Mouse (Mus musculus) MEL (cell line): Measurements from ENCODE around the gene Erc1. TPM values are rescaled to one million over a fixed set of nuclear protein-coding genes. Genes with fewer than 3 reads are reported as not detected.

Experiments used
- DNase-seq: peaks from one replicate; pipeline ENCODE4 v3.0.0; 2011; ENCODE audit warnings: low read depth, low spot score
- H3K27ac ChIP-seq: 2 replicates; pipeline ENCODE4 v1.5.1; 2012; ENCODE audit warnings: low read depth, mild to moderate bottlenecking, control low read depth, low read length, moderate library complexity; ENCODE audit not compliant: control insufficient read depth
- H3K27me3 ChIP-seq, 2 experiments: fragments of 150-350 bp in 1 of 2; sonication (generic) in 1 of 2; 2 replicates each; pipeline ENCODE4 v1.6.1; 2012; ENCODE audit warnings: low read length in 2 of 2, mild to moderate bottlenecking in 2 of 2, improper control_type of control experiment in 1 of 2, moderate library complexity in 1 of 2; ENCODE audit not compliant: insufficient read depth in 2 of 2, control insufficient read depth in 1 of 2
- H3K36me3 ChIP-seq, 2 experiments: 2 replicates each; pipeline ENCODE4 v1.6.1; 2012 to 2014; ENCODE audit warnings: low read length in 2 of 2, improper control_type of control experiment in 1 of 2, inconsistent platforms in 1 of 2, mild to moderate bottlenecking in 1 of 2; ENCODE audit not compliant: insufficient read depth in 2 of 2, control insufficient read depth in 1 of 2
- H3K4me1 ChIP-seq, 2 experiments: fragments of 150-350 bp in 1 of 2; sonication (generic) in 1 of 2; 2 replicates each; pipeline ENCODE4 v1.6.1; 2012; ENCODE audit warnings: low read length in 2 of 2, improper control_type of control experiment in 1 of 2, mild to moderate bottlenecking in 1 of 2; ENCODE audit not compliant: insufficient read depth in 2 of 2, control insufficient read depth in 1 of 2
- H3K4me3 ChIP-seq, 2 experiments: fragments of 150-350 bp in 1 of 2; sonication (generic) in 1 of 2; 2 replicates each; pipeline ENCODE4 v1.5.1; 2012; ENCODE audit warnings: low read depth in 2 of 2, low read length in 2 of 2, mild to moderate bottlenecking in 2 of 2, moderate library complexity in 2 of 2, control low read depth in 1 of 2, improper control_type of control experiment in 1 of 2; ENCODE audit not compliant: control insufficient read depth in 1 of 2, insufficient read depth in 1 of 2
- H3K79me2 ChIP-seq: 2 replicates; pipeline ENCODE4 v1.6.1; 2012; ENCODE audit warnings: mild to moderate bottlenecking, low read length, moderate library complexity; ENCODE audit not compliant: control insufficient read depth, poor library complexity, insufficient read depth
- H3K9ac ChIP-seq: 2 replicates; pipeline ENCODE4 v1.6.1; 2012; ENCODE audit warnings: low read depth, mild to moderate bottlenecking, control low read depth, low read length, moderate library complexity; ENCODE audit not compliant: control insufficient read depth, poor library complexity, severe bottlenecking
- H3K9me3 ChIP-seq: fragments of 150-350 bp; sonication (generic); replicated peaks from 2 replicates; pipeline ENCODE4 v1.6.1; 2012; ENCODE audit warnings: mild to moderate bottlenecking, low read length, improper control_type of control experiment, moderate library complexity; ENCODE audit not compliant: insufficient read depth
- CHD1 ChIP-seq: IDR thresholded peaks from 2 replicates; pipeline ENCODE4 v1.6.1; 2012; ENCODE audit warnings: low read depth, mild to moderate bottlenecking, inconsistent platforms, low read length, improper control_type of control experiment
- CHD2 ChIP-seq: IDR thresholded peaks from 2 replicates; pipeline ENCODE4 v1.6.1; 2011; ENCODE audit warnings: low read length, improper control_type of control experiment
- CTCF ChIP-seq, 3 experiments: IDR thresholded peaks in 2 of 3; conservative IDR thresholded peaks in 1 of 3; 2 replicates each; pipeline ENCODE4 v1.5.1; 2011 to 2012; ENCODE audit warnings: low read length in 3 of 3, low read depth in 2 of 3, mild to moderate bottlenecking in 2 of 3, improper control_type of control experiment in 1 of 3, inconsistent platforms in 1 of 3, mixed read lengths in 1 of 3, moderate library complexity in 1 of 3; ENCODE audit not compliant: control insufficient read depth in 1 of 3, insufficient read depth in 1 of 3, poor library complexity in 1 of 3, severe bottlenecking in 1 of 3
- EP300 ChIP-seq, 2 experiments: IDR thresholded peaks; 2 replicates each; pipeline ENCODE4 v1.6.1; 2011; ENCODE audit warnings: improper control_type of control experiment in 2 of 2, low read length in 2 of 2, low read depth in 1 of 2, mild to moderate bottlenecking in 1 of 2
- GABPA ChIP-seq: IDR thresholded peaks from 2 replicates; pipeline ENCODE4 v1.6.1; 2012; ENCODE audit warnings: low read depth, mild to moderate bottlenecking, inconsistent platforms, low read length, improper control_type of control experiment, moderate library complexity
- HCFC1 ChIP-seq: IDR thresholded peaks from 2 replicates; pipeline ENCODE4 v1.6.1; 2012; ENCODE audit warnings: low read depth, mild to moderate bottlenecking, inconsistent platforms, low read length, improper control_type of control experiment, moderate library complexity
- KAT2A ChIP-seq: conservative IDR thresholded peaks from 2 replicates; pipeline ENCODE4 v1.6.1; 2012; ENCODE audit warnings: low read depth, low read length, improper control_type of control experiment, inconsistent platforms
- MAFK ChIP-seq: IDR thresholded peaks from 2 replicates; pipeline ENCODE4 v1.6.1; 2011; ENCODE audit warnings: low read depth, mild to moderate bottlenecking, low read length, improper control_type of control experiment, borderline replicate concordance
- MEF2A ChIP-seq: IDR thresholded peaks from 2 replicates; pipeline ENCODE4 v1.6.1; 2014; ENCODE audit warnings: low read depth, mild to moderate bottlenecking, inconsistent platforms, low read length, improper control_type of control experiment; ENCODE audit not compliant: poor library complexity, insufficient replicate concordance, severe bottlenecking; ENCODE audit errors: extremely low read depth
- MXI1 ChIP-seq: IDR thresholded peaks from 2 replicates; pipeline ENCODE4 v1.6.1; 2011; ENCODE audit warnings: mild to moderate bottlenecking, low read depth, low read length, improper control_type of control experiment
- MYB ChIP-seq: IDR thresholded peaks from 2 replicates; pipeline ENCODE4 v1.6.1; 2011; ENCODE audit warnings: mild to moderate bottlenecking, low read depth, low read length, improper control_type of control experiment
- NELFE ChIP-seq: IDR thresholded peaks from 2 replicates; pipeline ENCODE4 v1.6.1; 2011; ENCODE audit warnings: low read depth, low read length, improper control_type of control experiment
- NRF1 ChIP-seq: IDR thresholded peaks from 2 replicates; pipeline ENCODE4 v1.6.1; 2014; ENCODE audit warnings: low read depth, mild to moderate bottlenecking, inconsistent platforms, low read length, improper control_type of control experiment, moderate library complexity; ENCODE audit not compliant: poor library complexity, insufficient read depth, severe bottlenecking
- POLR2A ChIP-seq, 2 experiments: IDR thresholded peaks; 2 replicates each; pipeline ENCODE4 v1.6.1; 2011 to 2012; ENCODE audit warnings: low read length in 2 of 2, mild to moderate bottlenecking in 2 of 2, control low read depth in 1 of 2, improper control_type of control experiment in 1 of 2, low read depth in 1 of 2, moderate library complexity in 1 of 2; ENCODE audit not compliant: control insufficient read depth in 1 of 2, insufficient read depth in 1 of 2, poor library complexity in 1 of 2
- POLR2AphosphoS5 ChIP-seq: IDR thresholded peaks from 2 replicates; pipeline ENCODE4 v1.6.1; 2012; ENCODE audit warnings: low read depth, borderline replicate concordance, mild to moderate bottlenecking, inconsistent platforms, low read length, moderate library complexity, mixed read lengths
- RAD21 ChIP-seq: IDR thresholded peaks from 2 replicates; pipeline ENCODE4 v1.6.1; 2011; ENCODE audit warnings: mild to moderate bottlenecking, low read depth, low read length, improper control_type of control experiment
- RCOR1 ChIP-seq: IDR thresholded peaks from 2 replicates; pipeline ENCODE4 v1.6.1; 2012; ENCODE audit warnings: low read depth, mild to moderate bottlenecking, inconsistent platforms, low read length, improper control_type of control experiment
- SIN3A ChIP-seq: IDR thresholded peaks from 2 replicates; pipeline ENCODE4 v1.6.1; 2012; ENCODE audit warnings: low read length, improper control_type of control experiment, inconsistent platforms
- TAL1 ChIP-seq: IDR thresholded peaks from 2 replicates; pipeline ENCODE4 v1.6.1; 2012; ENCODE audit warnings: mild to moderate bottlenecking, inconsistent platforms, low read length, moderate library complexity, mixed read lengths
- TBP ChIP-seq: IDR thresholded peaks from 2 replicates; pipeline ENCODE4 v1.8.0; 2011; ENCODE audit warnings: low read depth, low read length, improper control_type of control experiment
- USF2 ChIP-seq, 2 experiments: IDR thresholded peaks; 2 replicates each; pipeline ENCODE4 v1.6.1; 2011 to 2012; ENCODE audit warnings: improper control_type of control experiment in 2 of 2, low read length in 2 of 2, borderline replicate concordance in 1 of 2, inconsistent platforms in 1 of 2, low read depth in 1 of 2, mild to moderate bottlenecking in 1 of 2; ENCODE audit not compliant: insufficient read depth in 1 of 2
- ZC3H11A ChIP-seq: IDR thresholded peaks from 2 replicates; pipeline ENCODE4 v1.6.1; 2012; ENCODE audit warnings: low read depth, mild to moderate bottlenecking, inconsistent platforms, low read length, improper control_type of control experiment
- ZKSCAN1 ChIP-seq: IDR thresholded peaks from 2 replicates; pipeline ENCODE4 v1.6.1; 2012; ENCODE audit warnings: low read depth, mild to moderate bottlenecking, inconsistent platforms, low read length, improper control_type of control experiment, moderate library complexity
- polyA plus RNA-seq, 2 experiments: library from polyadenylated mRNA; stranded (reverse) in 1 of 2; unstranded in 1 of 2; fragments of >175 nt in 1 of 2; fragments of >200 nt in 1 of 2; gene quantifications; 2 replicates each; pipeline versions ENCODE4 v1.2.1 to v1.2.4; 2012; ENCODE audit warnings: low replicate concordance in 2 of 2, low read depth in 1 of 2; ENCODE audit not compliant: insufficient read length in 2 of 2, insufficient read depth in 1 of 2, missing spikeins in 1 of 2
- total RNA-seq: library from RNA; depleted of rRNA; stranded (reverse); fragments of 300-350 nt; gene quantifications from 2 replicates; pipeline ENCODE4 v1.2.3, GENCODE M21; 2012

Erc1 gene
- total and polyA plus RNA-seq, 3 experiments, result 3.8 to 79.9 (median 9.4) TPM

DNA sequence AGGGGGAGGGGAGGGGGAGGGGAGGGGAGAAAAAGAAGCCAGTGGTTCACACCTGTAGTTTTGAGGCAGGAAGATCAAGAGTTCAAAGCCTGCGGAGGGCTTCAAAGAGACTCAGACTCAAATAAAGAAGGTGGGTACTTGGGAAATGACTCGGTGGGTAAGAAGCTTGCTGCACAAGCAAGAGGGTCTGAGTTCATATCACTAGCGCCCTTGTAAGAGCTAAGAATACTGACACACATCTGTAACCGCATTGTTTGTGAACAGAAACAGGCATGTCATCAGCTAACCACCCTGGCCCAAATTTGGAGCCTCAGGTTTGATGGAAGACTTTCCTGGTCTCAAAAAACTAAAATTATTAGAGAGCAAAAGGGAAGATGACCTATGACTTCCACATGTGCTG is 110.3 kb downstream of the Erc1 start:
- Histone ChIP-seq H3K9me3 (no peaks in the 10 kb centered on the region), H3K4me1 (peaks cover 0 to 5% of the 10 kb centered on the region in 2 experiments; a peak in 1 of 4 replicates), H3K36me3 (peaks cover 0 to 2% of the 10 kb centered on the region in 2 experiments; a peak in 1 of 4 replicates), H3K4me3 (no peak overlapping the region), H3K27ac (no peak overlapping the region), H3K79me2 (no peaks in the 10 kb centered on the region), H3K9ac (no peak overlapping the region), H3K27me3 (no peaks in the 10 kb centered on the region)
- TF ChIP-seq MEF2A, result no peak
- no peak for TF ChIP-seq CTCF (IDR thresholded peaks at IDR 0.05 in 2 of 3, conservative IDR thresholded peaks at IDR 0.05 in 1 of 3; ENCODE audit: control insufficient read depth in 1 of 3, insufficient read depth in 1 of 3, low read depth in 2 of 3, low read length in 3 of 3, poor library complexity in 1 of 3, severe bottlenecking in 1 of 3)
- no peak for TF ChIP-seq TBP
- TF ChIP-seq CHD1, result no peak
- TF ChIP-seq MXI1, result no peak
- TF ChIP-seq HCFC1, result no peak
- no peak for TF ChIP-seq RAD21
- TF ChIP-seq POLR2A (IDR thresholded peaks at IDR 0.05; ENCODE audit: control insufficient read depth in 1 of 2, insufficient read depth in 1 of 2, low read depth in 1 of 2, low read length in 2 of 2, poor library complexity in 1 of 2), result no peak
- no peak for TF ChIP-seq USF2 (IDR thresholded peaks at IDR 0.05; ENCODE audit: borderline replicate concordance in 1 of 2, insufficient read depth in 1 of 2, low read depth in 1 of 2, low read length in 2 of 2)
- TF ChIP-seq NRF1, result no peak
- TF ChIP-seq NELFE, result no peak
- TF ChIP-seq EP300 (IDR thresholded peaks at IDR 0.05; ENCODE audit: low read depth in 1 of 2, low read length in 2 of 2), result no peak
- TF ChIP-seq CHD2, result no peak
- no peak for TF ChIP-seq RCOR1
- TF ChIP-seq POLR2AphosphoS5, result no peak
- TF ChIP-seq MYB, result no peak
- no peak for DNase-seq

DNA sequence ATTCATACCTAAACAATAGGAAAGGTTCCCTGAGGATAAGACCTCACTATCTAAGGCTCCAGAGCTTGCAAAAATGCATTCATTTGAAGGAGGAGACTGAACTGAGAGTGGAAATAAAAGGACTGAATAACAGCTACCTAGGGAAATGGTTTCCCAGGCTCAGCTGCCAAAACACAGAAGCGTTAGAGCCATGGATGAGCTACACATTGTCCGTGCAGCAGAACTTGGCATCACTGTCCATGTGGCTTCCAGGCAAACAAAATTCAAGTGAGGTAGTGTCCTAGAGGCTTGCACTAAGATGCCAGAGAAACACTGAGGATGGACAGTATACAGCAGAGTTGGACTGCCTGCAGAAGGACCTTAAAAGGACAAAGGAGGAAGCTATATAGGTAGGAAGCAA is 112.0 kb downstream of the Erc1 start:
- H3K36me3 ChIP-seq, result peaks cover 0 to 12% of the 10 kb centered on the region in 2 experiments; a peak in 2 of 4 replicates

More for the DNA sequence above, 112.0 kb downstream of the Erc1 start:
- Histone ChIP-seq H3K79me2 (no peaks in the 10 kb centered on the region), H3K27ac (no peak overlapping the region), H3K9ac (no peak overlapping the region), H3K4me1 (peaks cover 5 to 16% of the 10 kb centered on the region in 2 experiments), H3K27me3 (no peaks in the 10 kb centered on the region), H3K9me3 (no peaks in the 10 kb centered on the region), H3K4me3 (no peak overlapping the region)
- DNase-seq, result no peak
- TF ChIP-seq ZC3H11A (no peak), GABPA (no peak), EP300 (IDR thresholded peaks at IDR 0.05; ENCODE audit: low read depth in 1 of 2, low read length in 2 of 2) (no peak), MEF2A (no peak), RCOR1 (no peak), POLR2AphosphoS5 (no peak), MAFK (no peak), CHD1 (no peak), ZKSCAN1 (no peak), TBP (no peak), USF2 (IDR thresholded peaks at IDR 0.05; ENCODE audit: borderline replicate concordance in 1 of 2, insufficient read depth in 1 of 2, low read depth in 1 of 2, low read length in 2 of 2) (no peak), KAT2A (no peak), SIN3A (no peak), MXI1 (no peak), TAL1 (no peak)
